Mouse (Mus musculus) megakaryocyte, embryonic 14.5 days (primary cell): Measurements from ENCODE around the gene Wrnip1.

ENCODE experiments used
- FLI1 ChIP-seq: IDR thresholded peaks from 2 replicates; pipeline ENCODE4 v1.6.1; 2012; ENCODE audit warnings: low read length, inconsistent platforms, mixed read lengths
- GATA1 ChIP-seq: IDR thresholded peaks from 3 replicates; pipeline ENCODE4 v1.6.1; 2012; ENCODE audit warnings: mixed read lengths, low read length, inconsistent platforms, borderline replicate concordance

- TF ChIP-seq FLI1: no peak
- TF ChIP-seq GATA1: no peak
These were observed 25.9 kb upstream of the Wrnip1 start for GRCm38 (mm10) chr13:32775889-32776288.
